Comparison of ENCODE assay signal across 16 mouse cellular contexts in the genomic region with DNA sequence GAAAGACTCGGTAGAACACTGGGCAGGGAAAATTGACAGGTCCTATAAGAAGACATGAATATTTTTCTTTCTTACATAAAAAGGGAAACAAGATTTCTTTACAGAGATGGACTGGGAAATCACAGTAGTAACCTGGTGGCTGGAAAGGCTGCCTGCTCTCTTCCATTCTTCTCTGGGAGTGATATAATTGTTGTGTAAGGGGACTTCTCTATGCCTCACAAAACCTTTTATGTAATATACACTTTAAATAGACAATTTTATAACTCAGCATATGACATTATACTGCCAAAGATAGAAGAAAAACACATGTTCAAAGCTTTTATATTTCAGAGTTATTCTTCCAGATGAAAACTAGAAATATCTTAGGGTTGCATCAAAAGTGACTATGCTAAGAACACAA.
DNase-seq lines count a peak whose midpoint lies in the region; ATAC-seq lines count a peak whose summit lies in the region.
"Had no signal": no experiment of that assay in that cellular context is flagged by ENCODE, and none has a peak within 500 bp of the region (broad histone marks: within the 10 kb centered on the region; RNA-seq: fewer than 3 reads in every experiment).

No protein-coding gene starts in this region.

- no peak for DNase-seq in frontal cortex, postnatal 10 days (ENCODE audit: low spot score in 2 of 2)
- DNase-seq: adrenal gland, adult 2 months; adrenal gland, adult 8-10 months; adrenal gland, postnatal 10 days; adrenal gland, postnatal 14 days; adrenal gland, postnatal 25 days; adrenal gland, postnatal 36 days; B cell, adult 2 months; cerebellum, adult 11 months; cerebellum, adult 11-12 months; cerebellum, adult 18-20 months; cerebellum, adult 2 months had no signal

- ATAC-seq in frontal cortex, adult (ENCODE audit: low TSS enrichment), result peak; percentile 92
- ATAC-seq: activated CD4-positive, CD25-positive, alpha-beta regulatory T cell, adult 4 months; CD4-positive, CD25-positive, alpha-beta regulatory T cell, adult 4 months; Patski had no signal
